Mouse (Mus musculus): ENCODE data around the gene Gan.

The Gan gene

DNA sequence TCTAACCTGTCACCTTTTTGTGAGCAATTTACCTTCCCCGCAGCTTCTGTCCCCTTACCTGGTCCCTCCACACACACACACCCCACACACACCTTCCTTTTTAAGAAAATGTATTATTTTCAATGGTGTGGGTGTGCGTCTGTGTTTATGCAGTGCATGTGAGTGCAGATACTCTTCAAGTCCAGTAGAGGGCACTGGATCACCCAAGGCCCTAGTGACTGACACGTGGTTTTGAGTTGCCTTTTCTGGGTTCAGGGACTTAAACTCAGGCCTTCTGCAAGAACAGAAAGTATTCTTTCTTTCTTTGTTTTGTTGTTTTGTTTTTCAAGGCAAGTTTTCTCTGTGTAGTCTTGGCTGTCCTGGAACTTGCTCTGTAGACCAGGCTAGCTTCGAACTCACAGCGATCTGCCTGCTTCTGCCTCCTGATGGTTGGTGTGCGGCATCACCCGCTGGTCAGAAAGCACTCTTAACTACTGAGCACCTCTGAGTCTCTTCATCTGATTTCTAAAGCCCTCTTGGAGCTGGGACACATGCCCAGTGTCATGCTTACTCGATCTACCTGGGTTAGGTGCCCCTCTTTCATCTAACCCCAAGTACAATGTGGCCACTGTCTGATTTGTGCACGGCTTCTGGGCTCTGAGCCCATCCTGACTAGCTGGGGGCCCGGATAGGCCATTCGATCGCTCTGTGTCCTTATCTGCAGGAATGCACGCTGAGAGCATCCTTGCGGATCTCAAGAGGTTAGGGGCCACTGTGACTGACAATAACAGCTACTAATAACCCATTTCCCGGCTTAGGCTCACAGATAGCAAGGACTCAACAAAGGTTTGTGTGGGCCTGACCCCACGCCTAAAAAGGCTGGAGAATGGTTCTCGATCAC is 95.7 kb downstream of the Gan start:
- DNase-seq (ENCODE audit: low spot score in 2 of 2): no peak

DNA sequence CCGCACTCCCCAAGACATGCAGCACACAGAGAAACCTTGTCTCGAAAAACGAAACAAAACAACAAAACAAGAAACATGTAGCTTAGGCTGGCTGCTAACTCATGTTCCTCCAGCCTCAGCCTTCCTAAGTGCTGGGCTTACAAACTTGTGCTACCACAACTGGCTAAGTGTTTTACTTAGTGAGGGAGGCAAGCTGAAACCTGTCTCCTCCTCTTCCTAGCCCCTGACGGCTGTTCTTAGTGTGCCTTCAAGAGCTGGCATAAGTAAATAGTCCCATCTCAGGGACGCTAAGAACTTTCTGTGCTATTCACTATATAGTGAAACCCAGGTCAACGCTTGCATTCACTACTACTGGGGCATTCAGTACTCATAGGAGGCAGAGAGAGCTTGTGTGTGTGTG is 96.6 kb downstream of the Gan start:
- DNase-seq (ENCODE audit: low spot score in 2 of 2): no peak

DNA sequence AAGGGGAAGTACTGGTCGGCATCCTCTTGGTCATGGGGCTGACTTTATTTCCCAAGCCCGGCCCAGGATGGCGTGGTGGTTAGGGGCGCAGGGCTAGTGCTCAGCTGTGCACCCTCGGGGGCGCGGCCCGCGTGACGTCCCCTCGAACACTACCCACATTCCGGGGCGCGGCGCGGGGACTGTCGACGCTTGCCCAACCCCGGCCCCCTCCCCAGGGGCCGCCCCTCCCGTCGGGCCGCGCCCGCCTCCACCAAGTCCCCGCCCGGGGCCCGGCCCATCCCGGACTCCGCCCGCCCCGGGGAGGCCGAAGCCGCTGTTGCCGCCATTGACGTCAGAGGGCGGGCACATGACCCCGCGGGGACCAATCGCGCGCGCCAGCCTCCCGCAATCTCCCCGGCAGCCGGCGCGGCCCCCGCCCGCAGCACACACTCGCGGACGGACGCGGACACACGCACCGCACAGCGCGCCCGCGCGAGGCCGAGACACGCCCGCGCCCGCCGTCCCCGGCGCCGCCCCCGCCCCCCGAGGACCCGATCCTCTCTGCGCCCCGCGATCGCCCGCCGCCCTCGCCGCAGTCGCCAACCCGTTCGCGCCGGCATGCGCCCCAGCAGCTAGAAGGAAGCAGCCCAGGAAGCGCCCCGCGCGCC is 98.5 kb downstream of the Gan start:
- DNase-seq (ENCODE audit: low spot score in 2 of 2): peak; percentile 94 to 95

DNA sequence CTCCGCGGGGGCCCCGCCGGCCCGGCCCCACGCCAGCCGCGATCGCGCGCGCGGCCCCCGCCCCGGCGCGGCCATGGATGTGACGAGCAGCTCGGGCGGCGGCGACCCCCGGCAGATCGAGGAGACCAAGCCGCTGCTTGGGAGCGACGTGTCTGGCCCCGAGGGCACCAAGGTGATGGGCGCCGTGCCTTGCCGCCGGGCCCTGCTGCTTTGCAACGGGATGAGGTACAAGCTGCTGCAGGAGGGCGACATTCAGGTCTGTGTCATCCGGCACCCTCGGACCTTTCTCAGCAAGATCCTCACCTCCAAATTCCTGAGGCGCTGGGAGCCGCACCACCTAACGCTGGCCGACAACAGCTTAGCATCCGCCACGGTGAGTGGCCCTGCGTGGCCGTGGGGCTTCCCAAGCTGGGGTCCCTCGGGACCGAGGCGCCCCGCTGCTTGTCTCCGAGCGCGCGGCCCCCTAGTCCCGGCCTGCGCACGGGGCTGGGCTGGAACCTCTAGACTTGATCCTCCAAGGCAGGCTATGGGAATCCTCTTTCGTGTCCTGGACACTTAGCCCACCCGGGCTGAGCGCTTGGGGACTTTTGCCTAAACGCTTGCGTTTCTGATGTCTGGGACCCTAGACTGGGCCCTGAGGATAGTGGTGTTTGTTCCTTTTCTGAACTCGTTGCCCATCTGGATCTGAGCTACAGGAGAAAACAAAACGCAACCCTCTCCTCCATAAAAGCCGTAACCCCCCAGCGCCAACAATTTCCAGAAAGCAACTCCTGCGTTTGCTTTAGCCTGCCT is 99.3 kb downstream of the Gan start, which contains the start of gene Cmip:
Cmip (plus strand) TSS at position 36 of the 792 bp plus-strand sequence.
- DNase-seq (ENCODE audit: low spot score in 2 of 2): peak in 1 of 2 experiments; percentile 41

DNA sequence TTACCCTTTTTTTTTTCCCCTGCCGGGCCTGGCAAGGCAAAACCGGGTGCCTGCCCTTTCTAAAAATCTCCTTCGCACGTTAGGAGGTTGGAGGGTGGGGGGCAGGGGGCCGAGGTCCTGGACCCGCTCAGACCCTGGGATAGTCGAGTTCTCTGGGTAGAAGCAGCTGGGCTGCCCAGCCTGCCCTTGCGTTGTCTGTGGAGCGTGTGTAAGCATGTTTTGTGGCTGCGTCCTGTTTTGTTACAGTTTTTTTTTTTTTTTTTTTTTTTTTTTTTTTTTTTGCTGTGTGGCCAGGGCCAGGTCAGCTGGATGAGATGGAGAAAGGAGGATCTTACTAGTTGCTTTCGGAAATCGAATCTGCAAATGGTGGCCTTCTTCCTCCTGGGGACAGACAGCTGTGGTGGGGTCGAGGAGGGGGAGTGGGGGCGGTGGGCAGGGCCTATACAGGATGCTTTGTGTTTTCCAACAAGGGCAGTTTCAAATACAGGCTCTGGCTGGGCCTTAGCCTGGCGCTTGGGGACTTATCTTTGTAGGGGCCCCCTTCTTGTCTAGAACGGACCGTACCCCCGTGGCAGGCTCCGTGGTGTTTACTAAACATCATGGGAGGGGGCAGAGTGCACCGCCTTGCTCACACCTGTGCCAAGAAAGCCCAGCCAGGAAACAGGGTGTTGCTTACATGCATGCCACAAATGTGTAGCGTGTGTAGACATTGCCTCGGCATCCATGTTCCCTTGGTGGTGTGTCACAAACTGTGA is 100.1 kb downstream of the Gan start:
- DNase-seq (ENCODE audit: low spot score in 2 of 2): peak; percentile 29 to 70

DNA sequence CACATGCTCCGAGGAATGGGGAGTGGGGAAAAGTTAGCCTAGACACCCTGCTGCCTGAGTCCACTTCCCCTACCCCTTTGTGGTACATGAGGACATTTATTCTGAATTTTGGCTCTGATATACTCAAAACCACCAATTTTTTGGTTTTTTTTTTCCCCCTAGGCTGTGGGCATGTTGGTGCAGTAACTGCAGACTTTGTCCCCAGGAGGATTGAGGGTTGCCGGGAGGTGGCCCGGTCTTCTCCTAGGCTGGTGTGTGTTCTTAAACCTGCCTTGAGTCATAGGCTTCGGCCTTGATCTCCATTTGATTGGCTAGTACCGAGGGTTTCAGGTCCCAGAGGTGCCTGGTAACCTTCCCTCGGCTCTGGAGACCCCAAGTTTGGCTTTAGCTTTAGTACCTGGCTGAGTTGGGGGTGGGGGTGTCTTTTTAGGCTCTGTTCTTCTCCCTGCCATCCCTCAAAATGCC is 100.7 kb downstream of the Gan start:
- no peak for DNase-seq (ENCODE audit: low spot score in 2 of 2)

DNA sequence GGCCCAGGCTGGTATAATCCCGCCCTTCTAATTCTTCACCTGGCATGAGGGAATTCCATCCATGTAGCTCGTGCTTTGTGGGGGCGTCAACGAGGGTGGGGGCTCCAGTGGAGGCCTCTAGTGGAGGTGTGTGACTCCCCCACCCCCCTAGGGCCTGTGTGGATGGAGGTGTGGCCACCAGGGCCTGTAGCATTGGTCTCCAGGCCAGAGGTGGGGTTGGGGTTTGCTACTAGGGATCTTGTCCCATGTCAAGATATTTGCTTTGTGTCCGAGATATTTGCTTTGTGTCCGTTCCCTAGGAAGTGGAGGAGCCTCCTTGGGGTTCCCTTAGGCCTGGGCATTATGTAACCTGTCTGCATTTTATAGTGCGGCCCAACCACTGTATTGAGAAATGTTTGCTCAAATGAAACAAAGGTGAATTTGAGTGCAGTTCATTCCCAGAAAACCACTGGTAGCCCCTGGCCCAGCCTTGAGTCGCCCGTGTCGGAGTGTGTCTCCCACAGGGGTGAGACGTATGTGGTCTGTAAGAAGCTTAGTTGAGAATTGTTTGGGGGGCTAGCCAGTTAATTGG is 101.6 kb downstream of the Gan start:
- DNase-seq (ENCODE audit: low spot score in 2 of 2): no peak

DNA sequence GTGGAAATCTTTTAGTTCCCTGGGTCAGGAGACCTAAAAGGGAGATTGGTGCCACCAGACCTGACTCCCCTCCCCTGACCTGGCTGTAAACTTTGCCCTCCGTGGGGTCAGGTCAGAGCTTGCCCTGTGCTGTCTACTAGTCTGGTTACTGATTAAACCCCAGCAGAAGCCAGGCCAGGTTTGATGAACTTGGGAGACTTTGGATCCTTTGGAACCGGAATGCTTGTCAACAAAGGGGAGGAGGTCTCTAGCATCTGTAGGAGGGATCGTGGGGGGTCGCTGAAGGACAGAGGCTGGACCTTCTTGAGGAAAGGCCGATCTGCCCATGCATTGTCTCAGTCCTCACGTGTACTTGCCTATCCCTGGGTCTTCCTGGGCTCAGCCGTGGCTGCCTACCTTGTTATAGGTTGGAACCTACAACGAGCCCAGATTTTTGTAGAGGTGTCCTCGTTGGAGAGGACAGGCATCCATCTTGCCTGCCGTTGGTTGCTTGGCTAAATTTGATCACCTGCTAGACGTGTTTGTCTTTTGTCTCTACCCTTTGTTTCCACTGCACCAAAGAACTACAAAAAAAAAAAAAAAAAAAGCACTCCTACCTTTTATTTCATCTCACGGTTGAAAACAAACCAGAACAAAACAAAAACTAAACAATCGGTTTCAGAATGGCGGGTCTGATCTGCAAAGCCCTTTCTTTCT is 102.4 kb downstream of the Gan start:
- DNase-seq (ENCODE audit: low spot score in 2 of 2): no peak

DNA sequence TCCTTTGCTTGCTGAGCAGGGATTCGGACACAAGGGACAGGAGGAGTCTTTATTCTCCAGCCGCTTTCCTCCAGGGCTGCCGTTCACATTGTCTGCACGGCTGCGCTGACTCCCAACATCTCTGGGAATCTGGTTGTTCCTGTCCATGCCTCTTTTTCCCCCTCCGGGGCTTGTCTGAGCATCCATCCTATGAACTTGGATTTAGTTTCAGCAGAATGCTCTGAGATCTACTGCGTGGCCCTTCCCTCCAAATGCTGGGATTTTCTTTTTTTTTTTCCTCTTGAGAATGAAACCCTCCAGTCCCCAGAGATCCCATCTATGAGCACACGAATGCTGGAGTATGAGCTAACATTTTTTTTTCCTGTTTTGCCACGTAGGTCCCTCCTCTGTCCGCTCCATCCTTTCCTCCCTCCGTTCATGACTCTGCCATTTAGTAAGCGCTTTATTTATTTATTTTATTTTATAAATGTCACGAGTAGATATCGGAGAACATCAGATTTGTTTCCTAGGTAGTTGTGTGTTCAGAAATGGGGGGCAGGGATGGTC is 103.1 kb downstream of the Gan start:
- no peak for DNase-seq (ENCODE audit: low spot score in 2 of 2)

DNA sequence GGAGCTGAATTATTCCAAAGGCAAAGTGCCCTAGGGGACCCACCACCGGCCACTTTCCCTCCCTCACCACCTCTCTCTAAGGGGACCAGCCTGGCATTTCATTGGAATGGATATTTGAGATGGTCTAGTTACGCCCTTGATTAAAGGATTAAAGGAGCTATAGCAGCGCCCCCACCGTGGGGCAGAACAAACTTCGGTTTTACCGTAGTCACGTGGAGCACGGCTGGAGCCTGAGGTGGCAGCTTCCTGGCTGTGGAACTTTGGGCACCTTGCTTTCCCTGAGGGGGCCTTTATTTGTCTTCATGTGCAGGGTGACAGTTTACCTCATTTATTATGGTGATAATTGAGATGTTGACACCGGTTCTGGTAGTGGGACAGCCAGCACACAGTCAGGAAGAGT is 103.8 kb downstream of the Gan start:
- no peak for DNase-seq (ENCODE audit: low spot score in 2 of 2)

DNA sequence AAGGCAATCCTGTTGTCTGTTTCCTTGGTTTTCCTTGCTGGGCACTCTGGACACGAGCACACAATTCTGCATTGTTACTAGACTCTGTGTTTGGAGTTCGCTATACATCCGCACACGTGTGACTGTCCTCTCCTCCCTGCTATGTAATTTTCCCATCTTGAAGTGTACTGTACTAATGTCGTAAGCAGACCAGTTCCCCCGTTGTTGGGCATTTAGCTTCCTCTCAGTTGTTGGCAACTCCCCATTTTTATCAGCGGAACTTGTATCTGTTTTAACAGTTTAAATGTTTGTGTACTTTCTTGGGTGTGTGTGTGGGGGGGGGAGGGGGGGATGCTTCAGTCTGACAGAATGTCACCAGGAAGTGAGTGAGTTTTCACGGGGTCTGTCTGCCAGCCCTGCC is 104.8 kb downstream of the Gan start:
- no peak for DNase-seq (ENCODE audit: low spot score in 2 of 2)

DNA sequence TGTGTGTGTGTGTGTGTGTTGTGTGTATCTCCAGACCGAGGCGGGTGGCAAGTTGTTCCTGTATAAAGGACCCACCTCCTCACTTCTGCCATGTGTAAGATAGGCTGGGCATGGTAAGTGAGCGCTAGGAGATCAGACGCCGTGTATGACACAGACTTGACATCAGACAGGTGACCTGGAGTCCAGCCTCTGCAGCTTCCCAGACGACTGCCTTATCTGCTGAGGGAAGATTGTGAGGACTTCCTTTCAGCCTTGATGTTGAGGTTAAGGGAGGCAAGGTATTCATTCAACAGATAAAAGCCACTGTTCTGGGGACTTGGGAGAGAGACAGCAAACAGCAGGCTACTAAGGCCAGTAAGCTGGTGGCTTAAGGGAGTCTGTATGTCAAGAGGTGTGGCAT is 105.5 kb downstream of the Gan start:
- DNase-seq (ENCODE audit: low spot score in 2 of 2): no peak

DNA sequence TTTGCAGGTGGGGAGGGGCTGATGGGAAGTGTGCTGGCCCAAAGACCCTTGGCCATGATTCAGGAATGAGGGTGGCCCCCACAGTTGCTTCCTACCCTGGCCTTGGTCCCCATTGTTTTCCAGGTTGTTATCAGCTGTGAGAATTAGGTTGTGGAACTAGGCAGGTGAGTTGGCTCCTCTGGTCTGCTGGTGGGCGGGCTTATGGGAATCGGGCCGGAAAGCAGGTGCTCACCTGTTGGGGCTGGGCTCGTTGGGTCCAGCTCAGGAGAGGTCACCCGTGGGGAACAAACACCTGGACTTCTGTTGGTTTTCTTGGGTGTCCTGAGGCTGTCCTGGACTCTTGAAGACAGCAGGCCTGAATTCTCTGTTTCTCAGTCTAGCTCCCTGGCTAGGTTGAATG is 107.1 kb downstream of the Gan start:
- DNase-seq (ENCODE audit: low spot score in 2 of 2): no peak
